Mouse (Mus musculus): ENCODE results near the gene Clpp. TPM values are rescaled to one million over a fixed set of nuclear protein-coding genes. Genes with fewer than 3 reads are reported as not detected.

The Clpp gene
- total RNA-seq, 1 experiment from 2014 or later = 23.0 TPM

DNA sequence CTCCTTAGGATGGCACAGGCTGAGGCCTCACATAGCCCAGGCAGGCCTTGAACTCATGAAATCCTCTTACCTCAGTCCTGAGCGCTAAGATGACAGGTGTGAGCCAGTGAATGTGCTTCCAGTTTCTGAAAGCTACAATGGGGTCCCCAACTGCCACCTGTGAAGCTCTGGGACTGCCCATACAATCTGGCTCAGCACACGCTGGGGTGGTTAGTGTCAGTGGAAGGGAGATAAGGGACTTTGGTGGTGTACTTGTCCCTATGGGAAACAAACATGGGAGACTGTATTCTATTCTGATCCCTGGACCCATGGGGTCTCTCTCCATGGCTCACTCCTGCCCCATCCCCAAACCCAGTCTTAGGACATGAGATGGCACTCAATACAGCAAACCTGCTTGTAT lies 29.6 kb downstream of the Clpp start:
- no peak for ATAC-seq (ENCODE audit: extremely low read depth, insufficient number of reproducible peaks, low FRiP score, poor library complexity, severe bottlenecking)

DNA sequence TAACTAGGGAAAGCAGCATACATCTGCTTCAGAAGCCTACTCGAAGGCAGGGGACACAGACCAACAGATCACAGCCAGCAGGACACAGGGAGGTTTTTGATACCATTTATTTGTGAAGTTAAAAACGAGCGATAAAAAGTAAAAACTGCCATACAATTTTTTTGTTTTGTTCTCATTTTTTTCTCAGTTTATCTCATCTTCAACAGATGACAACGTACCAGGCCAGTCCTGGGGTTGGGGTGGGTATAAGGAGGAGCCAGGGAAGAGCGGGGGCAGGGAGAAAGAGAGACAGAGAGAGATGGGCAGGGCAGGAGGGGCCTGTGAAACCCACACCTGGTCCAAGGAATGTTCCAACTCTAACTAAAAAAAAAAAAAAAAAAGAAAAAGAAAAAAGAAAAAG lies 30.9 kb downstream of the Clpp start:
- no peak for ATAC-seq (ENCODE audit: extremely low read depth, insufficient number of reproducible peaks, low FRiP score, poor library complexity, severe bottlenecking)

DNA sequence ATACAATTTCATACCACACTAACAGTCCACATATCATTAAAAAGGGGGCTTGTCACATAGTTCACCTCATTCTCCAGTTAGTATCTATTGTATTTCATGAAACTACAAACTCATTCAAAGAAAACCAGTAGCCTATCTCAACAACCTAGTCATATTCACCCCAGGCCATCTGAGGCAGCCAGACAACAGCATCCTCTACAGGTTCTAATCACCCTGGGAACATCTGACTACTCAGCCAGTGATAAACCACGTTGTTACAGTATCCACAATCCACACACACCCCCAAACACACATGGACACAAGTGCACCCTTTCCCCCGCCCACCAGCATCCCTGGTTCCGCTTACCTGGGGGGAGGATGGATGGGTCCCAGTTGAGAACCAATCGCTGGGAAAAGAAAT lies 37.4 kb downstream of the Clpp start:
- ATAC-seq (ENCODE audit: extremely low read depth, insufficient number of reproducible peaks, low FRiP score, poor library complexity, severe bottlenecking) = no peak

DNA sequence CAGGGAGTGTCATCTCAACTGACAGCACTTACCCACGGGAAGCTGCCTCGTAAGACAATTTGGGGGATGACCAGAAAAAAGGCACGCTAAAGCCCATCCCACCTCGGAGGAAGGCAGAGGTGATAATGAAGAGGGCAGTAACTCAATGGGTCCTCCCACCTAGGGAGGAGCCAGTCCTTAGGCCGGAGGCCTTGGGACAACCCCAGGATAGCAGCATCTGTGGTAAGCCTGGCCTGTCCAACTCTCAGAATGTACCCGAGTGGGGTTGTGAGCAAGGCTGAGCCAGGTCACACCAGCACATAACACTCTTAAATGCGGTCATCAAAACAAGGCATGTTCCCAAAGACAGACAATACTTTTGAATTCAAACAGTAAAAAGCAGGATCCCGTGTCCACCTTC lies 39.6 kb downstream of the Clpp start:
- ATAC-seq (ENCODE audit: extremely low read depth, insufficient number of reproducible peaks, low FRiP score, poor library complexity, severe bottlenecking) = no peak

DNA sequence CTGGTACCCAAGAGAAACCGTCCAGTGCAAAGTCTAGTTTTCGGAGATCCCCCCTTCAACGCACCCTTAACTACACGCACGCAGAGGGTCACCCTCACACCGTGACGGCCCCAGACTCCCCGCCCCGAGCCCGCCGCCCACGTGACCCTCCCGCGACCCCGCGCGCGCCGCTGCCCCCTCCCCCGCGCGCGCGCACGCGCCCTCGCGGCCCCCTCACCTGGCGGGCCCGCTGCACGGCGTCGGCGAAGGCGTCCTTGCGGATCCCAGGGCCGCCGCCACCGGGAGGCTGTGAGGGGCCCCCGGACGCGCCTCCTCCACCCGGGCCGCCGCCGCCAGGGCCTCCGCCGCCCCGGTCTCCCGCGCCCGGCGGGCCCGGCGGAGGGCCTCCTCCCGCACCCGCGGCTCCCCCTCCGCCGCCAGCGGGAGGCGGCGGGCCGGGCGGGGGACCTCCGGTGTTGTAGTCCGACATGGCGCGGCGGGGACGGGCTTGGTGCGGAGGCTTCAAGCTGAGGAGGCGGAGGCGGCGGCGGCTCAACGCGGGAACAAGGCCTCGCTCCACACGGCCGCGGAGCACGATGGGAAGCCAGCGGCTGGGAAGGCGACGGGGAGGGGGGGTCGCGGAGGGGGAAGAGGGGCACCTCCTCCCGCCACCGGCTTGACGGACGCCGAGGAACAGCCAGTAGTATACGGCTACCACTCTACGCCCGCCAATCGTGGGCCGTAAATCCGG lies 41.0 kb downstream of the Clpp start, which contains the start of gene Khsrp:
Khsrp (minus strand) TSS at position 592 of the 730 bp plus-strand sequence.
- no peak for ATAC-seq (ENCODE audit: extremely low read depth, insufficient number of reproducible peaks, low FRiP score, poor library complexity, severe bottlenecking)

DNA sequence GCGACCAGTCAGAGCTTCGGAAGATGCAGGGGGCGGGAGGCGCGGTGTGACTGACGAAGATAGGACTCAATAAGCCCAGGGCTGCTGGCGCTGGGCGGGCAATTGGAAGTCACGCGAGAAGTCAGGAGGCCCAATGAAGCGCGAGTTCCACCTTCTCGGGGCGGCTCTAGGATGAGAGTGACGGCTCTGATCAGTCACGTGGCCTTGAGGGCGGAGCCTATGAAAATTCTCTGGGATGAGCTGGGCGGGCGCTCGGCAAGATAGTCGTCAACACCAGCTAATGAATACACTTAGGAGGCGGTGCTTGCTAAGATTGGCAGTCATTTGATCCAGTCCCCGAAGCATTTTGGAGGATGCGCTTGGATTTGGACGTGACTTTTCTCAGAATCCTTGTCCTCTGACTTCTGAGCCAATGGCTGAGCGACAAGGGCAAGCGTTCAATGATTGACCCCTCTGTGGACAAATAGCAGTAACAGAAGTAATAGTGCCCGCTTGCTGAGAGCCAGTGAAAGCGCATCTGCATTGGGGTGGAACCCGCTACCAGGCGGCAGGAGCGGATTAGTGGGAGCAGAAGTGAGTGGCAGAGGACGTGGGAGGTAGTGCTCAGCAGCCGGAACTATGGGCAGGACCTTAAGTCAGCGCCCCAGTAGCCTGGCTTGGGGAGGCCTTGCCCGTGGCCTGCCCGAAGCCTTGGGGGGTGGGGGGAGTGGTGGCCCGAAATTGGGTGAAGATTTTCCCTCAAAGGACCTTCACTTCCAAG lies 41.7 kb downstream of the Clpp start:
- peak; percentile 82 for ATAC-seq (ENCODE audit: extremely low read depth, insufficient number of reproducible peaks, low FRiP score, poor library complexity, severe bottlenecking)

DNA sequence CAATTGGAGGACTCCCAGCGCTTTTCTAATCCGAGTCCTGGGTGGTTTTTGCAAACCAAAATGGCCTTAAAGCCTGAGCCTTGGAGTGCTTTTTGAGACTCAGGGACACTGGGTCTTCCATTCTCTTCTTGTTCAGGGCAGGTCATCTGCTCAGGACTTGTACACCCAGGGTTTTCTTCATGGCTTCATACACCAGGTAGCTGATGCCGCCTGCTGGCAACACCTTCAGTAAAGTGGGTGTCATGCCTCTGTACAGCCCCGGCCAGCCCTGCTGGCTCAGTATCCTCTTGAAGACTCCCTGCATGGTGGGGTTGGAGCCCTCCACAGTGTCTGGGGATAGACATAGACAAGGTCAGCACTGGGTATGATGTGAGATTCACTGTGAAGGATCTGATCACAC lies 42.7 kb downstream of the Clpp start:
- ATAC-seq (ENCODE audit: extremely low read depth, insufficient number of reproducible peaks, low FRiP score, poor library complexity, severe bottlenecking) = no peak

DNA sequence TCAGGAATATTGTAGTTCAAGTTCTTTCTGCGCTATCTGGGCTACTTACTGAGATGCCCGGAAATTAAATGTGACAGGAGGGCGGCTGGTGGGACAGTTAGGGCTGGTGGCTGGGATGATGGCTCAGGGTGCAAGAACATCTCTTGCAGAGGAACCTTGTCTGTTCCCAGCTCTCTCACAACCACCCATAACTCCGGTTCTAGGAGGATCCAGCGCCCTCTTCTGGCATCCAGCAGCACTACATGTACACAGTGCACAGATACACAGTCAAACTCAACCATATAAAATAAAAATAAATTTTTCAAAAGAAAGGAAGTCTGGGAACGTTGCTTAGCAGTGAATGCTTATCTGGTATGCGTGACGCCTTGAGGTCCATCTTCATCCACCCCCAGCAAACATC lies 48.9 kb downstream of the Clpp start:
- no peak for ATAC-seq (ENCODE audit: extremely low read depth, insufficient number of reproducible peaks, low FRiP score, poor library complexity, severe bottlenecking)

DNA sequence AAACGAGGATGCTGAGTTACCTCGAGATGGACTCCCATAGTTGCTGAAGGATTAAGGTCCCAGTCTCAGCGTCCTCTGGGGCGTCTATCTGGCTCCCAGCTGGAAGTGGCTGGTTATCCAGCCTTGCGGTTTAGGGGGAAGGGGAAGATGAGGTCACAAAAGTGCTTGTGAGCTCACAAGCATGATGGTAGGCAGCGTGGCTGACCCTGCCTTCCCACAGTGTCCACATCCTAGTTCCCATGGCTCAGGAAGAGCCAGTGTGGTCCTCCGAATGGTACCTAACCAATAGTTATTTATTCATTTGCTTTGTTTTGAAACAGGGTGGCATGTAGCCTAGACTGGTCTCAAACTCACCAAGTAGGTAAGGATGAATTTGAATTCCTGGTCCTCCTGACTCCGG lies 51.4 kb downstream of the Clpp start, which contains the start of gene Slc25a41:
Slc25a41 (minus strand) TSS at position 101 of the 400 bp plus-strand sequence.
- no peak for ATAC-seq (ENCODE audit: extremely low read depth, insufficient number of reproducible peaks, low FRiP score, poor library complexity, severe bottlenecking)

Other genes starting within 250 kb of the Clpp start
- gene Nrtn, start 232.8 kb upstream of the Clpp start, total RNA-seq (2017) = not detected in 2 replicates
- 25.9 and 27.0 TPM in 2 replicates for gene Dus3l, start 225.5 kb upstream of the Clpp start, total RNA-seq (2017)
- 0.25 and 0.58 TPM in 2 replicates for gene Prr22, start 220.1 kb upstream of the Clpp start, total RNA-seq (2017)
- gene Rfx2, start 159.3 kb upstream of the Clpp start, total RNA-seq (2017) = 8.6 and 11.1 TPM in 2 replicates
- not detected in 2 replicates for gene Acsbg2, start 115.9 kb upstream of the Clpp start, total RNA-seq (2017)
- gene 1700061G19Rik, start 114.8 kb upstream of the Clpp start, total RNA-seq (2017) = not detected in 2 replicates
- 13.0 and 13.8 TPM in 2 replicates for gene Mllt1, start 54.9 kb upstream of the Clpp start, total RNA-seq (2017)
- not detected in 2 replicates for gene Acer1, start 8.2 kb upstream of the Clpp start, total RNA-seq (2017)
- gene Alkbh7, start 7.0 kb downstream of the Clpp start, total RNA-seq (2017) = 10.6 and 17.9 TPM in 2 replicates
- gene Pspn, start 9.7 kb downstream of the Clpp start, total RNA-seq (2017) = not detected in 2 replicates
- 56.5 and 56.7 TPM in 2 replicates for gene Gtf2f1, start 21.0 kb downstream of the Clpp start, total RNA-seq (2017)
- not detected in 2 replicates for gene Gm17949, start 21.2 kb downstream of the Clpp start, total RNA-seq (2017)
- gene Khsrp, start 41.2 kb downstream of the Clpp start, total RNA-seq (2017) = 54.5 and 58.2 TPM in 2 replicates
- not detected in 2 replicates for gene Slc25a41, start 51.3 kb downstream of the Clpp start, total RNA-seq (2017)
- 3.3 TPM in 2 replicates for gene Crb3, start 68.8 kb downstream of the Clpp start, total RNA-seq (2017)
- 3.4 and 3.6 TPM in 2 replicates for gene Slc25a23, start 69.6 kb downstream of the Clpp start, total RNA-seq (2017)
- 145 and 158 TPM in 2 replicates for gene Dennd1c, start 88.2 kb downstream of the Clpp start, total RNA-seq (2017)
- 0.37 and 0.70 TPM in 2 replicates for gene Tubb4a, start 97.5 kb downstream of the Clpp start, total RNA-seq (2017)
- 1.7 and 2.0 TPM in 2 replicates for gene Tnfsf9, start 115.0 kb downstream of the Clpp start, total RNA-seq (2017)
- not detected in 2 replicates for gene Cd70, start 159.5 kb downstream of the Clpp start, total RNA-seq (2017)
- 79.1 and 86.9 TPM in 2 replicates for gene Tnfsf14, start 203.9 kb downstream of the Clpp start, total RNA-seq (2017)
- 164 TPM in 2 replicates for gene C3, start 237.8 kb downstream of the Clpp start, total RNA-seq (2017)